Mouse (Mus musculus): Measurements from ENCODE around the gene Ptrh2. TPM values are rescaled to one million over a fixed set of nuclear protein-coding genes. Genes with fewer than 3 reads are reported as not detected.
A peak's percentile ranks its signal among the peaks of the same experiment; 100 is the strongest.

The Ptrh2 gene
- total RNA-seq (2021): 1 to 10 TPM; 6.3 to 6.5 TPM

DNA sequence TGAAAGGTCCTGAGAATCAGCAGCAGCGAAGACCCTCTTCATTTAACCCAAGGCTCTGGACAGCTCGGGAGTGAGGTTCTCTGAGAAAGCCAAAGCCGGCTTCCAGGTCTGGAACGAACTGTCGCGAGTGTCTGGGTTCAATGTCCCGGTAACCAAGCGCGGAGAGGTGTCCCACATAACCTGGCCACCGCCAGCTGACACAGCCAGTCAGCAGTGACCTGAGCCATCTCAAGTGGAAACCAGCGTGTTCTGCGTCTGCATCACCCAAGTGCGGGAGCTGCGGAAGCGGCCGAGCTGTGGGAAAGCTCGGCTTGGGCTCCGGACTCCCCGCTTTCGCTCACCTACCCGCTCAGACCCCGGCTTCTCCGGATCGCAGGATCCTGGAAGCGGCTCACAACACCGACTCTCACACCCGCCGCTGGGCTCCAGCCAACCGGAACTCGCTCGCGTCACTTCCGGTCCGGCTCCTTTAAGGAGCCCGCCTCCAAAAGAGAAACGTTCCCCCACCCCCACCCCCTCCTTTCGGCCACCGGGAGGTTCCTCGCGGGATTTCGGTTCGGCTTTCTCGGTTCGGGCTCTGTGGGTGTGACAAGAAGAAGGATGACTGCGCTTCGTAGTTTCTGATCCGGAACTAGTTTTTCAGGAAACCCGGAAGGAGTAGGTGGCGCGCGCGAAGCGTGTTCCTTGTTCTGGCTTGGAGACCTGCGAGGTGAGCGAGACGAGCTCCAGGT is at the start of gene Ptrh2, which contains the start of gene Vmp1:
Ptrh2 (plus strand) TSS at position 591 of the 731 bp plus-strand sequence.
Vmp1 (minus strand) TSS at position 442 of the 731 bp plus-strand sequence.
- intact Hi-C loops (cut with DNase I): no loop called here
- peak; percentile 85 for DNase-seq (ENCODE audit: low spot score)

GRCm38 (mm10) chr11:86634396-86634795 is 49.4 kb upstream of the Ptrh2 start:
- intact Hi-C loops (cut with DNase I): no loop called here

DNA sequence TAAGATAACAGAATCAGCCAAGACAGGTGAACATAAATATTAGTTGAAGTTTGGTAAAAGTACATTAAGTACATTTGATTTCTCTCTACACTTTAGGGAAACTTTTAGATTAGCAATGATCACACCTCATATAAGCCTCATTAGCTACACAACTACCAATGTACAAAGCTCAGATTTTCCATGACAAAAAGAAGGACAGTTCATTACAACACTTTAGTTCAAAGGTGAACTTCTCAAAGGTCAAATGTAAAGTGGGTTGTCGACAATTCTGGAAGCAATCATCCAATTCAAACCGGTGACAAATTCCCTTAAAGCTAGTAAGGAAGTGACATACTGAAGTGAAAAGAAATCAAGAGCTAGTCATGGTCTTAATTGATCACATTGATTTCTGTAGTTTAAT is 46.1 kb upstream of the Ptrh2 start:
- intact Hi-C loops (cut with DNase I): no loop called here
- no peak for DNase-seq (ENCODE audit: low spot score)

More at GRCm38 (mm10) chr11:86634396-86634795, 49.4 kb upstream of the Ptrh2 start:
- DNase-seq (ENCODE audit: low spot score): no peak

- no peak for DNase-seq (ENCODE audit: low spot score)
- intact Hi-C loops (cut with DNase I): no loop called here
Measured at GRCm38 (mm10) chr11:86641714-86642113, 42.1 kb upstream of the Ptrh2 start.

DNA sequence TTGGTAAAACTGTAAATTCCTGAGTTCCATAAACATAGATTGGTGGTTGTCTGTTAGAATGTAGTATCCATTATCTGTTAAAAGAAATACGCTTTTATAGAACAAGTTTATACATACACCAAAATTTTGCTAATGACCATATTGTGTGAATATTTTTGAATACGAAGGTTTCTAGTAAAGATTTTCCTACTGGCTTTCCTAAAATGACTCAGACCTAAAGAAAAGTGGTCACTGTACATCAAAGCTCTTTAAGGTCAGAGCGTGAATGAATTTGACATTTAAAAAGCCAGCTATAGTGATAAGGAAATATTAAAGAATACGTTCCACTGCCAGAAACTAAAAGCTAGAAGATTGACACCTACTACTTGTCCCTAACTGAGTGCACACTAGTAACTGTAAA is 39.2 kb upstream of the Ptrh2 start:
- intact Hi-C loops (cut with DNase I): no loop called here
- no peak for DNase-seq (ENCODE audit: low spot score)

DNA sequence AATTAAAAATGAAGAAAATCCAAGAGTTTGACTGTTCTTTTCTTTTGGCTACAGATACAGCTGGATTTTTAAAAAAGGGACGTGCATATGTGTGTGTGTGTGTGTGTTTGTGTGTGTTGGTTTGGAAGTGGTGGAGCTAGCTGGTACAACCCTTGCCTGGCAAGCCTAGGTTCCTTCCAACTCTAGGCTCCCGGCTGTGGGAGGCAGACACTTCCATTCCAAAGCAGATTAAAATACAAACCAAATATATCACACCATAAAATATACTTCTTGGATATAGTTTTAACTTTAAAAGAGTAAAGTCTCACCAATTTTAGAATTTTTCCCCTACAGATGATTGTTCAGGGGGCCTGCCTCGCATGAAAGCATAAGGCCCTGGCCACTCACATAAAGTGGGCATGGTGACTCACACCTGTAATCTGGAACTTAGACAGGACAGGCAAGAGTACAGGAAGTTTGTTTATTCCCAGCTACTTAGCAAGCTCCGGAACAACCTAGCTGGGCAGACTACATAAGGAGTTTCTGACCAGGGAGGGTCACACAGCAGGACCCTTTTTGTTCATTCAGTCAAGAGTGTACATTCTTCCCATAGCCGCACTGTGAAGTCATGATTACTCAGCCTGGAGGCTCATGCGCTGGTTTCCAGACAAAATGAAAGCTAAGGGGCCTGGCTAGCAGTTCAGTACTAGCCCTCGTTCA is 37.5 kb upstream of the Ptrh2 start:
- intact Hi-C loops (cut with DNase I): no loop called here
- DNase-seq (ENCODE audit: low spot score): no peak

DNA sequence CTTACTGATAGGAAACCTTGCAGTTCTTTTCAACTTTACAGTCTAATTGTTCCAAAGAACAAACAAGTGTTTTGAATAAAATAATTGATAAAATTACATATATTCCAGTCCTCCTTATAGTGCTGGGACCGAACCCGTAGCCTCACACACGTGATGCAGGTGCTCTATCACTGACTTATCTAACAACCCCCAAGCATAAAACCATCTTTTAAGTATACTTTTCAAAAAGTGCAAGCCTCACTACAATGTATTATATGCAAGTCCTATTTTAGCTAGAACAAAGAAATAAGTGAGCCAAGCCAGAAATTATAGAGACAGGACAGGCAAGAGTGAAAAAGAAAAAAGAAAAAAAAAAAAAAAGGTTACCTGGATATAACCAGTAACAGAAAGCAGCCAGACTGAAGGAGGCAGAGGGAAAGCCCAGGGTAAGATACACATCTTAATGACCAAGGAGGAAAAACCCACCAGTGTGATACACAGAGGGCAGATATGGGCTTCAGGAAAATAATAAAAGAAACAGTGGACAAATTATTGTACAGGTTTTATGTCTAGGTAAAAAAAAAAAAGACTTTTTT is 36.8 kb upstream of the Ptrh2 start:
- DNase-seq (ENCODE audit: low spot score): no peak
- intact Hi-C loops (cut with DNase I): no loop called here

DNA sequence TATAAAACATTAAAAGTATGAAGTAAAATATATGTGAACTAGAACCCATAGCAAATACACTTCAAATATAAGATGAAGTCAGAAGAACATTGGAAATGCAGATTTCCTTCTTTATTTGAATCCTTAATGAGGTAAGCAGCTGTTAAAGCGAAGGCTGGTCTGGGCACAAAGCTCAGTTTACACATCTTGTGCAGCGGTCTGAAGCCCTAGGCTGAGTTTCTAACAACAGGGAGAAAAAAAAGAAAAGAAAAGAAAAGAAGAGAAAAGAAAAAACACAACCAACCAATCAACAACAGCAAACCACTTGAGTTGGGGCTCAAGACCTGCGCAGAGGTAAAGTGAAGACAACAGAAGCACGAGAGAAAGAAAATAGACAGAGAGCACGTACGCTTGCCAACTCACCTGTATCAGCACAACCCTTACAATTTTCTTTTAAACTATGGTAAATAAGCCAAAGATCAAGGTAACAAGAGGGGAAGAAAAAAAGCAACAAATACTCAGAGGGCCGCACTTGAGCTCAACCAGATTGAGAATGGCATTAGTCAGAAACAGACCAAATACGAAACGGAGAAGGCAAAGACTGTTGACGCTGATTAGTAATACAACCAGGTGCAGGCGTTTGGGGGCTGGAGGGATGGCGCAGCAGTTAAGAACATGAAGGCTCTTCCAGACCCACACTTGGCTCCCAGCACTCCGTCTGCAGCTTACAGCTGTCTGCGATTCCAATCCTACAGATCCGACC is 35.9 kb upstream of the Ptrh2 start:
- DNase-seq (ENCODE audit: low spot score): no peak
- intact Hi-C loops (cut with DNase I): no loop called here

GRCm38 (mm10) chr11:86649542-86649941 is 34.2 kb upstream of the Ptrh2 start:
- no peak for DNase-seq (ENCODE audit: low spot score)

GRCm38 (mm10) chr11:86650676-86651075 is 33.1 kb upstream of the Ptrh2 start:
- intact Hi-C loops (cut with DNase I): no loop called here
- no peak for DNase-seq (ENCODE audit: low spot score)

More at GRCm38 (mm10) chr11:86649542-86649941, 34.2 kb upstream of the Ptrh2 start:
- intact Hi-C loops (cut with DNase I): no loop called here

DNA sequence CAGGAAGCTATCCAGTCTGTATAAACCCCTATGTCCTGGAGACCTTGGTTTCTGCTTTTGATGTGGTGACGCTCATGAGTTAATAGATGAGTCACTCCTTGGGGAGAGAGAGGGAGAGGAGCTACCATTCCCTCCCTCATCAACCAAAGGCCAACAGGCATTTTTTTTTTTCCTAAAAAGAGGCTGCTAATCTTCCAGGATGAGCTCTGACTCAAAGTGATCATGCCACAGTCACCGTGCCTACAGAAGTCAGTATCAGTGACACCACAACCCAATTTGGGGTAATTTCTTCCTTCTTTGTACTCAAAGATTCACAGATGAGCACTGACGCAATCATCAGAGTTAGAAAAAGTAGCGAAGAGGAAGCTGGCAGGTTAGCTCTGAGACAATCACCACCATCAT is 31.2 kb upstream of the Ptrh2 start:
- no peak for DNase-seq (ENCODE audit: low spot score)
- intact Hi-C loops (cut with DNase I): no loop called here

GRCm38 (mm10) chr11:86653446-86653845 is 30.3 kb upstream of the Ptrh2 start:
- intact Hi-C loops (cut with DNase I): no loop called here
- DNase-seq (ENCODE audit: low spot score): no peak

GRCm38 (mm10) chr11:86654096-86654495 is 29.7 kb upstream of the Ptrh2 start:
- no peak for DNase-seq (ENCODE audit: low spot score)
- intact Hi-C loops (cut with DNase I): no loop called here

- DNase-seq (ENCODE audit: low spot score): no peak
- intact Hi-C loops (cut with DNase I): loop anchor here (1.0 kb wide), 1 partner anchor 87 kb away; no protein-coding TSS in a partner anchor
Measured at GRCm38 (mm10) chr11:86655671-86656070, 28.1 kb upstream of the Ptrh2 start.

DNA sequence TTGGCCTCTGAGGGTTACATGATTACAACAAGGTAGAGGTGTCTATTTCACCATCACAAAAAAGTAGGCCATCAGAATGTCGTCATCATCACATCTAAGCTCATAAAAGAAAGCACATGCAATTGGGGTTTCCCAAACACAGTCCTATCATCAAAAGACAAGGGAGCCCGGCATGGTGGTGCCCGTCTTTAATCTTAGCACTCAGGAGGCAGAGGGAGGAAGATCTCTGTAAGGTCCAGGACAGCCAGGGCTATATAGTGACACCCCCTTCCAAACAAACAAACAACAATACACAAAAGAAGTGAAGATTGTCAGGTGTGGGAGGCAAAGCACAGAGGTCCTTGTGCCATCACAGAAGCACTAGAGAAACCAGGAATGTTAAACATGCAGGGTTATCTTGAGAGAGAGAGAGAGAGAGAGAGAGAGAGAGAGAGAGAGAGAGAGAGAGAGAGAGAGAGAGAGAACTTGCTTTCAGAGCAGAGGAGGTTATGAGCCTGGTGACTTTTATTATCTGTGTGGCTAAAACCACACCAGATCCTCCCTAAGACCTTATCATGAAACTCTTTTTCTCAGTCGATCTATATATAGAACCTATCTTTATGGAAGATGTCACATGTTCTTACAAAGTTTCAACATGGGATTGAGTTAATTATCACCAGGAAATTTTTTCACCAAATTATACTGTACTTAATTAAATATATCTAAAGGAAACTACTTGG is 26.8 kb upstream of the Ptrh2 start:
- intact Hi-C loops (cut with DNase I): no loop called here
- no peak for DNase-seq (ENCODE audit: low spot score)

DNA sequence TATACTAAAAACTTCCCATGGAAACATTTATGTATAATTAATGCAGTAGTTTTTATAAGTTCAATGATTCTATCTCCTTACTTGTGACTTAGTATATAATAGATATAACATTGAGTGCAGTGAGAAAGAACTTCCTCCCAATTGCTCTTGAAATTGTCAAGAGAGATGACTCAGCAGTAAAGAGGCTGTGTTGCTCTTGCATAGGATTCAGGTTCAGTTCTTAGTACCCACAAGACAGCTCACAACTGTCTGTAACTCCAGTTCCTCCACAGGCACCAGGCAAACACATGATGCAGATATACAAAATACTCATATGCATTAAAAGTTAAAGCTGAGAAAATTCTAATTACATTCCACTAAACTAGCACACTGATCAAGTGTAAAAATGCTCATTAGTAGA is 25.9 kb upstream of the Ptrh2 start:
- intact Hi-C loops (cut with DNase I): no loop called here
- no peak for DNase-seq (ENCODE audit: low spot score)

- intact Hi-C loops (cut with DNase I): no loop called here
- no peak for DNase-seq (ENCODE audit: low spot score)
Measured at GRCm38 (mm10) chr11:86662986-86663895, 20.5 kb upstream of the Ptrh2 start.

- no peak for DNase-seq (ENCODE audit: low spot score)
- intact Hi-C loops (cut with DNase I): no loop called here
Measured at GRCm38 (mm10) chr11:86663977-86664376, 19.8 kb upstream of the Ptrh2 start.

DNA sequence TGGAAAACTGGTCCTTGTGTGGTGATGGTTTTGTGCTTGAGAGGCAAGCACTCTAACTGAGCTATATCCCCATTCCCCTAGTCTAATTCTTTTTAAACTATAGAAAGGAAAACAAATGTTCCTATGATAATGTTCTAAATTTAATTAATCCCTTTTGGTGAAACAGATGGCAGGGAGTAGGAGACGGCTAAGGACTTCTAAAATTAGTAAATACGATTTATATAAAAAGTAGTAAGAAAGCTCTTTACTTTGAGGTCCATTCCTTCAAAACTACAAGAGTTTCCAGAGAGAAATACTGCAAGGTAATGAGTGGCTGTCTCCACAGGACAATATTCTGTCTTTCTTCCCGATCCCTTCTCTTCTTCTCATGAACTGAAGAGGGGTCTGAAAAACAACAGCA is 19.4 kb upstream of the Ptrh2 start:
- no peak for DNase-seq (ENCODE audit: low spot score)
- intact Hi-C loops (cut with DNase I): no loop called here
